Mouse (Mus musculus): ENCODE measurements around the gene Gna15.

DNA sequence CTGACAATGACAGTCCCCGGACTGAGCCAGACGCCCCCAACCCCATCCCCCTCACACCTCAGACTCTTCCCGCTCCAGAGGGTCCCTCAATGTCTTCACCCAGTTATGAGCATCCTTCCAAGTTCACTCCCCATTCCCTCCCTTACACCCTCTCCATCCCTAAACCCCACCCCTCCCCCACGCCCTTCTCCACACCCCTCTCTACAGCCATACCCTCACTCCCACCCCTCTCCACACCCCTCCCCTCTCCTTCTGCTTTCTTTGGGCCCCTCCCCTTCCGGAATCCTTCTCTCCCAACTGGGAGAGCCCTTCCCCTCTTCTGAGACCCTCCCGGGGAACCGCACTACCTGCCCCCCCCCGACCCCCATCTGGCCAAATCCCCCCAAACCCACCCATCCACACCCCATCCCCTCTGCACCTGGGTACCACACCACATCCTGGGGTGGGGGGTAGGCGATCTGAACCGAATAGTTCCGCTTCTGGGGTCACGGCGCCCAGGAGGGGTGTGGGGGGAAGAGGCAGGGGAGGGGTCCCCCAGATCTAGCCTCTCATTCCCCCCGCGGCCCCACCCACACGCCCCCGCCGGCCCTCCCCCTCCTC is 51.5 kb downstream of the Gna15 start:
- no peak for TF ChIP-seq POLR2A (IDR thresholded peaks at IDR 0.05; ENCODE audit: low read depth, low read length)
- TF ChIP-seq CTCF (IDR thresholded peaks at IDR 0.05; ENCODE audit: borderline replicate concordance, insufficient read depth, low read length), result no peak
